Mouse (Mus musculus) induced T-regulatory cell, adult 2 months (primary cell): ENCODE results near the gene Ncs1.

Experiments
- DNase-seq: peaks from one replicate; pipeline ENCODE4 v3.0.0-alpha.2; 2012; ENCODE audit warnings: low read depth

The Ncs1 gene

GRCm38 (mm10) chr2:31281138-31281537 is 35.5 kb downstream of the Ncs1 start:
- DNase-seq: no peak

- no peak for DNase-seq
Observed at GRCm38 (mm10) chr2:31282266-31282665, 36.6 kb downstream of the Ncs1 start.

- DNase-seq: no peak
Observed at GRCm38 (mm10) chr2:31282880-31283279, 37.3 kb downstream of the Ncs1 start.

GRCm38 (mm10) chr2:31284531-31284930 is 38.9 kb downstream of the Ncs1 start:
- DNase-seq: no peak

GRCm38 (mm10) chr2:31291421-31291820 is 45.8 kb downstream of the Ncs1 start:
- DNase-seq: peak; percentile 82

GRCm38 (mm10) chr2:31294985-31295384 is 49.4 kb downstream of the Ncs1 start:
- peak; percentile 83 for DNase-seq

- DNase-seq: no peak
Observed at GRCm38 (mm10) chr2:31296395-31296794, 50.8 kb downstream of the Ncs1 start.

GRCm38 (mm10) chr2:31297602-31298268 is 52.1 kb downstream of the Ncs1 start:
- DNase-seq: peak; percentile 72

GRCm38 (mm10) chr2:31298814-31299213 is 53.2 kb downstream of the Ncs1 start:
- DNase-seq: no peak

- DNase-seq: peak; percentile 83
Observed at GRCm38 (mm10) chr2:31299266-31299665, 53.6 kb downstream of the Ncs1 start.

- no peak for DNase-seq
Observed at GRCm38 (mm10) chr2:31299996-31300395, 54.4 kb downstream of the Ncs1 start.

GRCm38 (mm10) chr2:31303177-31303576 is 57.6 kb downstream of the Ncs1 start:
- DNase-seq: peak; percentile 56

- no peak for DNase-seq
Observed at GRCm38 (mm10) chr2:31304191-31304590, 58.6 kb downstream of the Ncs1 start.

GRCm38 (mm10) chr2:31304801-31305665 is 59.4 kb downstream of the Ncs1 start:
- no peak for DNase-seq

- DNase-seq: peak; percentile 47
Observed at GRCm38 (mm10) chr2:31305684-31306083, 60.1 kb downstream of the Ncs1 start.

GRCm38 (mm10) chr2:31308257-31308656 is 62.6 kb downstream of the Ncs1 start:
- DNase-seq: no peak

GRCm38 (mm10) chr2:31309549-31309948 is 63.9 kb downstream of the Ncs1 start:
- DNase-seq: no peak

- DNase-seq: no peak
Observed at GRCm38 (mm10) chr2:31314007-31314465, 68.4 kb downstream of the Ncs1 start, which contains the start of gene Hmcn2. Gene Hmcn2 (plus strand): TSS chr2:31314415.

- no peak for DNase-seq
Observed at GRCm38 (mm10) chr2:31318162-31318561, 72.5 kb downstream of the Ncs1 start.

- no peak for DNase-seq
Observed at GRCm38 (mm10) chr2:31319200-31319599, 73.6 kb downstream of the Ncs1 start.

GRCm38 (mm10) chr2:31327186-31327585 is 81.6 kb downstream of the Ncs1 start:
- peak; percentile 9 for DNase-seq

GRCm38 (mm10) chr2:31337706-31338330 is 92.2 kb downstream of the Ncs1 start:
- no peak for DNase-seq

- no peak for DNase-seq
Observed at GRCm38 (mm10) chr2:31339826-31340225, 94.2 kb downstream of the Ncs1 start.
